Mouse (Mus musculus) intestine, embryonic 16.5 days (tissue): ENCODE results near the gene Banp. TPM values are rescaled to one million over a fixed set of nuclear protein-coding genes. Genes with fewer than 3 reads are reported as not detected.

Experiments
- ATAC-seq: fragments of 200-750 bp; cut with Nextera tagmentation; 2 replicates; pipeline ENCODE4 v1.8.0; 2017; ENCODE audit warnings: moderate TSS enrichment, moderate library complexity
- H3K27ac ChIP-seq: fragments of 300-500 bp; sonication (generic); 2 replicates; pipeline ENCODE4 v1.5.1; 2014; ENCODE audit warnings: mild to moderate bottlenecking, low read length
- H3K27me3 ChIP-seq: fragments of 300-500 bp; sonication (generic); replicated peaks from 2 replicates; pipeline ENCODE4 v1.6.1; 2014; ENCODE audit warnings: low read length, control low read depth, mixed read lengths; ENCODE audit not compliant: control insufficient read depth, insufficient read depth
- H3K36me3 ChIP-seq: fragments of 300-500 bp; sonication (generic); 2 replicates; pipeline ENCODE4 v1.6.1; 2014; ENCODE audit warnings: low read length, control low read depth; ENCODE audit not compliant: control insufficient read depth, insufficient read depth
- H3K4me1 ChIP-seq: fragments of 300-500 bp; sonication (generic); 2 replicates; pipeline ENCODE4 v1.6.1; 2014; ENCODE audit warnings: low read length, control low read depth, mixed read lengths; ENCODE audit not compliant: control insufficient read depth, insufficient read depth
- H3K4me2 ChIP-seq: fragments of 300-500 bp; sonication (generic); 2 replicates; pipeline ENCODE4 v1.6.1; 2014; ENCODE audit warnings: low read depth, low read length, control low read depth
- H3K4me3 ChIP-seq: fragments of 300-500 bp; sonication (generic); 2 replicates; pipeline ENCODE4 v1.5.1; 2014; ENCODE audit warnings: mild to moderate bottlenecking, low read length
- H3K9ac ChIP-seq: fragments of 300-500 bp; sonication (generic); 2 replicates; pipeline ENCODE4 v1.6.1; 2014; ENCODE audit warnings: low read depth, low read length
- H3K9me3 ChIP-seq: fragments of 300-500 bp; sonication (generic); 2 replicates; pipeline ENCODE4 v1.6.1; 2016; ENCODE audit warnings: low read length, control low read depth; ENCODE audit not compliant: control insufficient read depth
- WGBS: fragments of 180-500 bp; shearing (Covaris S2); extraction: QIAGEN DNeasy Blood & Tissue Kit; methylation state at CpG from one replicate; pipeline ENCODE4 v1.1.7; 2014; 5-methylcytosine and 5-hydroxymethylcytosine counted together
- polyA plus RNA-seq: library from polyadenylated mRNA; unstranded; fragments of >200 nt; fragmentation: Nextera tagmentation; extraction: Ambion mirVana; gene quantifications from 2 replicates; pipeline ENCODE4 v1.2.1, GENCODE M21; 2015

The Banp gene
- polyA plus RNA-seq, 1 experiment from 2014 or later = 36.6 TPM

- Histone ChIP-seq H3K27me3 (no peaks in the 10 kb centered on the region), H3K9me3 (no peaks in the 10 kb centered on the region), H3K4me3 (no peak overlapping the region), H3K36me3 (no peaks in the 10 kb centered on the region), H3K9ac (0 out of 2 replicates have a peak overlapping the region, but pooled peaks have one; percentile 18), H3K27ac (no peak overlapping the region), H3K4me2 (no peak overlapping the region), H3K4me1 (peaks cover 25% of the 10 kb centered on the region)
- 87% methylated on average over 7 of the region's 7 CpGs for WGBS
- no peak for ATAC-seq
These were observed 3.2 kb downstream of the Banp start for GRCm38 (mm10) chr8:121952800-121953199.

- Histone ChIP-seq H3K9ac (no peak overlapping the region), H3K36me3 (no peaks in the 10 kb centered on the region), H3K4me3 (no peak overlapping the region), H3K4me2 (no peak overlapping the region), H3K27me3 (no peaks in the 10 kb centered on the region), H3K9me3 (no peaks in the 10 kb centered on the region), H3K27ac (no peak overlapping the region), H3K4me1 (peaks cover 17% of the 10 kb centered on the region)
- WGBS = 63% methylated on average over 3 of the region's 3 CpGs
- ATAC-seq = no peak
These were observed 4.4 kb downstream of the Banp start for GRCm38 (mm10) chr8:121953821-121954545.

DNA sequence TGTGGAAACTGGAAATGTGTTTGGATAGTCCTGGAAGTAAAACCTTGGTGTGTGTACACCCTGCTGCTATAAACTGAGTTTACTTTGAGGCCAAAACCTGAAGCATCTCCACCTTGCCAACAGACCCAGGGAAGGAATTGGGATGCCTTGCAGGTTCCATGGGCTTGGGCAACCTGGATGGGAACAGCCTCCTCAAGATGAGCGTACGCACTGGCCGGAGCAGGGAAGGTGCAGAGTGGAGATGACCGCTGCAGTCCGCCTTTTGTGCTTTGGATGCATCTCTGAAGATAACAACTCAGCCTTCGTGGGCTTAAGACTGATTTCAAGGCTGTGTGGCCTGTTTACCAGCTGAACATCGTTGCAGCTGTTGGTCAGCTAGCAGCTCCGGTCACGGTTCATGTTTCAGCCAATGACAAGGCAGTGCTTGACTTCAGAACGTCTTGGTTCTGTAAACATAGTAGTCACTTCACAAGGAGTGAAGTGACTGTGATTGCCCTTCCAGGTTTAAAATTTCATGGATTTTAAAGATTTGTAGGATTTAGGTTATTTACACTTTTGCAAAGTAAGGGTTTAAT is 5.5 kb downstream of the Banp start:
- H3K4me1 ChIP-seq = peaks cover 12% of the 10 kb centered on the region
- no peak for ATAC-seq
- no peaks in the 10 kb centered on the region for H3K36me3 ChIP-seq

GRCm38 (mm10) chr8:121955825-121956500 is 6.4 kb downstream of the Banp start:
- H3K4me2 ChIP-seq = no peak overlapping the region
- H3K27ac ChIP-seq = no peak overlapping the region
- 65% methylated on average over 1 of the region's 1 CpGs for WGBS
- no peak overlapping the region for H3K4me3 ChIP-seq
- H3K9me3 ChIP-seq = no peaks in the 10 kb centered on the region
- ATAC-seq = no peak
- H3K36me3 ChIP-seq = no peaks in the 10 kb centered on the region
- peaks cover 12% of the 10 kb centered on the region for H3K4me1 ChIP-seq
- H3K27me3 ChIP-seq = no peaks in the 10 kb centered on the region
- no peak overlapping the region for H3K9ac ChIP-seq

More for the DNA sequence above, 5.5 kb downstream of the Banp start:
- no peak overlapping the region for H3K27ac ChIP-seq
- 66% methylated on average over 10 of the region's 10 CpGs for WGBS
- H3K9ac ChIP-seq = no peak overlapping the region
- H3K4me2 ChIP-seq = no peak overlapping the region
- H3K4me3 ChIP-seq = no peak overlapping the region
- H3K9me3 ChIP-seq = no peaks in the 10 kb centered on the region
- H3K27me3 ChIP-seq = no peaks in the 10 kb centered on the region

DNA sequence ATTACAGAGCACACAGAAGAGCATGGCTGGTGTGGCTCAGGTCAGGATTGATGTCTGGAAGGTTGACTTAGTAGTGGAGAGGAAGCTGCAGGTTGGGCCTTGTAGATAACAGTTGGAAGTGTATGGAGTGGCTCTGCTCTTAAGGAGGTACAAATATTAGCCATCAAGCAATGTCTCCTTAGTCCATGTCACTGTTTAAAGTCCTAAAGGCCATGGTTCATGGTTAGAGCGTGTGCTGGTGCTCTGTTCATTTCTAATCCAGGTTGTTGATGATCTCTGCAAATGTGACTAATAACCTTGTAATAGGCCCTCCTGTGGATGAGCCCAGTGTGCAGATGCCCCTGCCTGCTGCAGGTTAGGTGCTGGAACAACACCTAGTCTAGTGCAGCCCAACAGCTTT is 8.8 kb downstream of the Banp start:
- 86% methylated on average over 1 of the region's 1 CpGs for WGBS
- peak; percentile 21; the same call in 1 of the 2 replicates for ATAC-seq
- Histone ChIP-seq H3K4me1 (peaks cover 3% of the 10 kb centered on the region; the same call in 1 of the 2 replicates), H3K4me3 (no peak overlapping the region), H3K27me3 (no peaks in the 10 kb centered on the region), H3K36me3 (no peaks in the 10 kb centered on the region), H3K9me3 (no peaks in the 10 kb centered on the region), H3K9ac (no peak overlapping the region), H3K4me2 (no peak overlapping the region), H3K27ac (no peak overlapping the region)

DNA sequence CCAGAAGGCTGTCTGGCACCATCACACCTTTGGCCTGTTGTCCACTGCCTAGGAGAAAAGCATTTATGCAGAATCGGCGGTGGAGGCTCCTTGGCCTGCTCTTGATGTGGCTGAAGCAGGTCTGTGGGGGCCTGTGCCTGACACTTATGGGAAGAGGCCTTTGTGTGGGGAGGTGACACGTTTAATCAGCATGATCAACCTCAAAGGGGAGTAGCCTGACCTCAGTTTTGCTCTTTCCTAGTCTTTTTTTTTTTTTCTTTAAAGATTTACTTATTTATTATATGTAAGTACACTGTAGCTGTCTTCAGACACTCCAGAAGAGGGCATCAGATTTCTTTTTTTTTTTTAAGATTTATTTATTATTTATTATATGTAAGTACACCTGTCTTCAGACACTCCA is 13.3 kb downstream of the Banp start:
- H3K27ac ChIP-seq = no peak overlapping the region
- peaks cover 26% of the 10 kb centered on the region for H3K4me1 ChIP-seq
- no peak overlapping the region for H3K9ac ChIP-seq
- no peaks in the 10 kb centered on the region for H3K27me3 ChIP-seq
- H3K4me3 ChIP-seq = no peak overlapping the region
- H3K4me2 ChIP-seq = no peak overlapping the region
- 86% methylated on average over 3 of the region's 3 CpGs for WGBS
- no peaks in the 10 kb centered on the region for H3K36me3 ChIP-seq
- H3K9me3 ChIP-seq = no peaks in the 10 kb centered on the region
- ATAC-seq = no peak

GRCm38 (mm10) chr8:121964716-121965512 is 15.4 kb downstream of the Banp start:
- Histone ChIP-seq H3K4me3 (no peak overlapping the region), H3K36me3 (no peaks in the 10 kb centered on the region), H3K27ac (0 out of 2 replicates have a peak overlapping the region, but pooled peaks have one; percentile 1), H3K4me2 (no peak overlapping the region), H3K9ac (no peak overlapping the region), H3K27me3 (no peaks in the 10 kb centered on the region), H3K4me1 (peaks cover 33% of the 10 kb centered on the region), H3K9me3 (no peaks in the 10 kb centered on the region)
- WGBS = 74% methylated on average over 8 of the region's 8 CpGs
- ATAC-seq = no peak

DNA sequence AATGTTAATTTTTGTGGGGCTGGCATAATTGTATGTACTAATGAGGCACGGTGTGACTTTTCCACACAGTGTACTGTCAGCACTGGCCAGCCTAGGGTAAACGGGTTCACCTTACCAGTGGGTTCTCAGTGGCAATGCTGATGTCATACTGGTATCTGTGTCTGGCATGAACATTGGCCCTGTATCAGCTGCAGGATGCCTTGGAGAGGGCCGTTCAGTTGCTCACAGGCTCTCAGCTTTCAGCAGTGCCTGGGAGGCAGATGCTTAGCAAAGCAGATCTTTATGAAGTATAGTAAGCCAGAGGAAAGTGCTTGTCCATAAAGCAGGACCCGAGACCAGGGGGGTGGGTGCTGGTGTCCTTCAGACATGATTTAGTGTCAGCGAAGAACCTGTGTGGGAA is 16.6 kb downstream of the Banp start:
- H3K4me3 ChIP-seq = no peak overlapping the region
- H3K9ac ChIP-seq = 0 out of 2 replicates have a peak overlapping the region, but pooled peaks have one; percentile 21
- no peak overlapping the region for H3K4me2 ChIP-seq
- H3K4me1 ChIP-seq = peaks cover 33% of the 10 kb centered on the region
- 58% methylated on average over 5 of the region's 5 CpGs for WGBS
- no peaks in the 10 kb centered on the region for H3K27me3 ChIP-seq
- no peaks in the 10 kb centered on the region for H3K36me3 ChIP-seq
- H3K9me3 ChIP-seq = no peaks in the 10 kb centered on the region
- ATAC-seq = no peak
- no peak overlapping the region; the same call in 1 of the 2 replicates for H3K27ac ChIP-seq
